Mouse (Mus musculus) Muller cell, postnatal 12 days (primary cell): Measurements from ENCODE around the gene Dock9.

Experiments used
- DNase-seq: peaks from one replicate; pipeline ENCODE4 v3.0.0-alpha.2; 2015; ENCODE audit errors: inconsistent ontology term

The Dock9 gene

GRCm38 (mm10) chr14:121620567-121620966, 177.1 kb downstream of the Dock9 start:
- no peak for DNase-seq

DNA sequence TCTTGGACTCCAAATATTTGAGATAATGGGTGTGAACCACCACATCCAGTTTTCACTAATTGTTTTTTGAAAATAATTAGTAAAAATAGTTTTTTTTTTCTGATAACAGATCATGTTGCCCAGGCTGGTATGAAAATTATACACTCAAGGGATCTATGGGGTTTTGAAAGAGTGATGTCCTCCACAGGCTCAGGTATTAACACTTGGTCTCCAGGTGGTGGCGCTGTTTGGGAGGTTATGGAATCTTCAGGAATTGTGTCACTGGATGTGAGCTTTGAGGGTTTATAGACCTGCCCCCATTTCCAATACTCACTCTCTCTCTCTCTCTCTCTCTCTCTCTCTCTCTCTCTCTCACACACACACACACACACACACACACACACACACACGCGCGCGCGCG, 177.5 kb downstream of the Dock9 start:
- no peak for DNase-seq

- no peak for DNase-seq
These were observed 179.8 kb downstream of the Dock9 start for GRCm38 (mm10) chr14:121617645-121618390.

- no peak for DNase-seq
These were observed 182.2 kb downstream of the Dock9 start for GRCm38 (mm10) chr14:121615431-121615830.

DNA sequence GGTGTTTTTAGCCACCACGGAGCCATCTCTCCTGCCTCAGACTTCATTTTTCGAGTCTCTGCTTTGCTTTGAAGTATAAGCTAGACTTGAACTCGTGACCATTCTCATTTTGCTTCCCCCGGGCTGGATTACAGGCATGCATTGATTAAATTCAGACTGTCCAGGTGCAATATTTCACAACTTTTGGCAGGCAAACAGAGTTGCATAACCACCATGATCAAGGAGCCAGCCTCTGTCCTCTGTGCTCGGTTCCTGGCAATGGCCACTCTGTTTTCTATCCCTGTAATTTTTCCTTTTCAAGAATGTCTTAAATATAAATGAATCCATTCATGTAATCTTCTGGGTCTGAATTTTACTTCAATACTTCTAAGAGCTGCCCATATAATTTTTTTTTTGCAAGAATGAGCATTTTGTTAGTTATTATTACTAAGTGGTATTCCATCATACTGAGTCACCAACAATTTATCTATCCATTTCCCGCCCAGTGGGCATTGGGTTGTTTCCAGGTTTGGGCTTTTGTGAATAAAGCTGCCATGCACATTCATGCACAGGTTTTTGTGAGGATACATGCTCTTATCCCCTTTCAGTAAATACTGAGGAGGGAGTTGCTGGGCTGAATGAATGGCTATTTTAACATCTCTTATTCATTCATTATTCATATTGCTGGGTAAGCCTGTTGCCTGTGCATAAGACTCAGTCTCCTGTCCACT, 183.0 kb downstream of the Dock9 start:
- DNase-seq = peak; percentile 90

DNA sequence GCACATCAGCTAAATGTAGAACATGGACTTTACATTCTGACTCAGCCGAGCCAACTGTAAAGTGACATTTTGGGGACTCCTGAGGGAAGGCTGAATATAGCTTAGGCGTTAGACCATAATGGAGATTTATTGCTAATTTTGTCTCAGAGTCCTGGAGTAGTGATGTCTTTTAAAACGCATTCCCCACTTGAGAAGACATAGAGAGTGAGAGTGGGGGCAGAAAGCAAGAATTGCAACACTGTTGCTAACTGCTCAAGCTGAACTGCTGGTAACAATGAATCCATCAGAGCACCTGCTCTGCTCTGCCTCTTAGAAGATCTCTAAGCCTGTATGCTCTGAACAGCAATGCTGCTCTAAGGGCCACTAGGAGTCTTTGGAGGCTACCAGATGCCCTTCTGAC, 184.1 kb downstream of the Dock9 start:
- DNase-seq = no peak

DNA sequence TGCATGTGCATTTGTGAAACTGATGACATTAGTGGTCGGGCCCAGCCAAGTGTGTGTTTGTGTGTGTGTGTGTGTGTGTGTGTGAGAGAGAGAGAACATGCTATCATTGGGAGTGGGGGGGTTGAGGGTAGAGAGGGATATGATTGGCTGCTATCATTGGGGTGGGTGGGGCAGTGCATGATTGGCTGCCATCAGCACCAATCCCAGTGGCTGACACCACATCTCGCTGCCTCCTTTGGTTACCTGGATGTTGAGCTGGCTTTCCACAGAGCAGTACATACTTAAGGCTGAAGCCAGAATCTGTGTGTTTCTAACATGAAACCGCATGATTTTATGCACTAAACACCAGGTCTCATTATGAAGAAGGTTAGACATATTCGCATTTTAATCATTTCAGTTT, 184.7 kb downstream of the Dock9 start:
- DNase-seq = no peak

DNA sequence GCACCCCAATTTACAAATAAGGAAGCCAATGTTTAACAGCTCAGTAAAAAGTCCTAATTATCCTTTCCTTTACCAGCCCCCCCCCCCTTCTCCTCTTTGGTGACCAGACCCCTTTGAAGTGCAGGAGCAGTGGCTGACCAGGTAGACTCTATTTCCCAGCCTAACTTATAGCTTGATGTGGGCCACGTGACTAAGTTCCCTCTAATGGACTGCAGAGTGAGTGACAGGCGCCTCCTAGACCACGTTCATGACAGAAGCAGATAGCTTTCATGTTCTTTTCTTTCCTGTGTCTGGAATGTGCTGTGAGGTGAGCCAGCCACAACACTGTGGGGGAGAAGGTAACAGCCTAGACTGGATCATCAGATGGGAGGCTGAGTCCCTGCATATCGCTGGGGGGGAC, 186.1 kb downstream of the Dock9 start:
- DNase-seq = no peak

GRCm38 (mm10) chr14:121611098-121611497, 186.5 kb downstream of the Dock9 start:
- DNase-seq = peak; percentile 76

GRCm38 (mm10) chr14:121608522-121608921, 189.1 kb downstream of the Dock9 start:
- DNase-seq = no peak

- no peak for DNase-seq
These were observed 191.2 kb downstream of the Dock9 start for GRCm38 (mm10) chr14:121606433-121606832.

GRCm38 (mm10) chr14:121605260-121605659, 192.4 kb downstream of the Dock9 start:
- no peak for DNase-seq

DNA sequence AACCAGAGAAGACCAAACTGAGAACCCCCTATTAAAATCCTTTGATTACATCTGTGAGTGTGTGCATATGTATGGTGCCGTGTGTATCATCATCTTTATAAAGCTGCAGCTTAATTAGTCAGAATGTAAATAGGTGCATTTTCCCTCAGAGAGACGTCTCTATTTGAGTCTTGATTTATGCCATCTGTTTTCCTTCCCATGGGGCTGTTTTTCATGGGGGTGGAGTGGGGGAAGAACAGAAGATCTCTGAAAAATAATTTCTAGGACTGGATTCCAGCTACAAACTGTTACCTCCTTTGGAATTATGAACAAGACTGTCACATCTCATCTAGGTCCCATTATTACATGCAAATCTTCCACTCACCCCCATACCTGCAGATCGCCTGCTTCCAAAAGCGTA, 193.1 kb downstream of the Dock9 start:
- DNase-seq = no peak

DNA sequence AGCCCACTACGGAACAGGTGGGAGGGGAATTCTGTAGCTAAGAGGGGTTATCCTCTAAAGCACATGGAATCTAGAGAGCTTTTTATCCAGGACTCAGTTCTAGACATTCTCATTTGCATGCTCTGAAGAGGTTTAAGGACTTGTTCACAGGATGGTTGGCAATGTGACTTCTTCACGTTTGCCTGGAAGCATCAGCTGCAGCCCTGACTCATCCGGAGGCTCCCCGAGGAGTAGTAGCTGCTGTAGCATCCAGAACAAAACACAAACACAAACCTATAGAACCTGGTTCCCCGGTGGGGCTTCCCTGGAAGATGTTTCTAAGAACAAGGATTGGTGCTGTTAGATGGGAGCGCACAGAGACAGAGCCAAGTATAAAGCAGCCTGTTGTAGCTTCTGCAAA, 195.0 kb downstream of the Dock9 start:
- no peak for DNase-seq

DNA sequence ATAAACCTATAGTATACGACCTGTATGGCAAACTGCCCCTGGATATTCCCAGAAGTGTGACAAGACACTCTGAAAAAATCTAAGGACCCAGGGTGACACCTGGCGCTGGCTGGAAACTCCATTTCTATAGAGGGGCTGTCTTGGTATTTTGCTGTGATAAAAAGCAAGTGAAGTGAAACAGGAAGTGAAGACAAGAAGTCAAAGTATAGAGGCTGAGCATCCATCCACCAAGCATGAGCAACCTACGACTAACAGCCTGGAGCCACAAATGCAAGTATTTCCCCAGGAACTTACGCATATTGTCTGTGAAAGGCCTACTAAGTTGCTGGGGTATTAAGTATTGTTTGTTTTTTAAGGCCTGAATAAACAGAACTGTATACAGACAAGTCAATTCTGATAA, 197.1 kb downstream of the Dock9 start:
- DNase-seq = no peak

DNA sequence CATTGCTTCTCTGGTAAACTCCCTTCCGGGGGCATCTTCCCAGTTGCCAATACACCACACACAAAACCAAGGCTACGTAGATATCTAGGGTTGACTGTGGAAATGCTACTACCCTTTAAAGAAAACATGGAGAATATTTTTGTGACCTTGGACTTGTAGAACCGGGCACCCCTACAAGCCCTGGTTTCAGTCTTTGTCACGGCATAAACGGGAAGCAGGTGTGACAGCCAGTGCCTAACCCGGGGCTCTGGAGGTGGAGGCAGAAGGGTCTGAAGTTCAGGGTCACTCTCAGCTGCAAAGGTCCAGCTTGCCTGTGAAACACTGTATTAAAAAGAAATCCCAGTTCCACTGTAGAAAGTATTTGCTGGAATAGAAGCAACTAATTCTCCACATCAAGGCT, 200.6 kb downstream of the Dock9 start:
- DNase-seq = no peak

GRCm38 (mm10) chr14:121596631-121597030, 201.0 kb downstream of the Dock9 start:
- DNase-seq = peak; percentile 78

- no peak for DNase-seq
These were observed 203.0 kb downstream of the Dock9 start for GRCm38 (mm10) chr14:121594684-121595083.

DNA sequence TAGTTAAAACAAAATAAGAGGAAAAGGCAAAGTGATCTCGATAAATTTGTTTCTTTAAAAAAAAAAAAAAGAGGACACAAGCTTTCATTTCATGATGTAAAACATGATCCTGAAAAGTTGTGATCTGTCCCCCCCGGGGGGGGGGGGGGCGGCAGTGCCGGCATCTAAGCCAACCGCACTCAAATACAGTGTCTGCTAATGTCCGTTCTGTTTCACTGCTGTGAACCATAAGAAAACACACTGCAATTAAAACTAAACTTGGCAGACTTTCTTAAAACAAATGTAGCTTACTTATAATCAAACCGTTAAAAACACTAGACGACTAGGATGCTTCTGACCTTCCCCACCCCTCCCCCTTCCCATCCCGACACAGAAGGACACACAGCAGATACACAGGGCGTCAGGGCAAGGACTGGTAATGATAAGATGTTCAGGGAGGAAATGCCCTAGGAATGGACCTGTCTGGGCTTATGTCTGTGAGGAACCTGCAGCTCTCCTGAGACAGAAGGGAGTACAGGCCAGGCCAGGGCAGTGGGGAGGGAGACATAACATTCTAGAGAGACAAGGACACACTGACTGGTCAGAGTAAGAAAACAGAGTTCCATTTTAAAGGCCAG, 204.2 kb downstream of the Dock9 start:
- DNase-seq = no peak

DNA sequence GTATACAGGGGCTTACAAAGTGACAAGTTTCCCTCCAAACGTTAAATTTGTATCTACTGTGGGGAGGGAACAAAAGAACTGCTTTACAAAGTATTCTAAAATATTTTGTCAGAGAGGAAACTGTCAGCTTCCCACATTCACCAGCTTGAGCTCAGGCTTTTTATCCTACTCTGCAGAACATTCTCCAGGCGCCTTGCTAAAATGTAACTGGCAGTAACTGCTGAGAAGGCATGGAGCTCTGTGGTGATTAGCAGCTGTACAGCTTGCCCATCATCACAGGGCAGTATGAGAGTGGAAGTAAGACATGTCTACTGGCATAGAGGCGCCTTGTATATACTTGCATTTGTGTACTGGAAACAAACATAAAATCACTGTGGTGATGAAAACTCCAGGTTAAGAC, 204.7 kb downstream of the Dock9 start:
- DNase-seq = peak; percentile 30

DNA sequence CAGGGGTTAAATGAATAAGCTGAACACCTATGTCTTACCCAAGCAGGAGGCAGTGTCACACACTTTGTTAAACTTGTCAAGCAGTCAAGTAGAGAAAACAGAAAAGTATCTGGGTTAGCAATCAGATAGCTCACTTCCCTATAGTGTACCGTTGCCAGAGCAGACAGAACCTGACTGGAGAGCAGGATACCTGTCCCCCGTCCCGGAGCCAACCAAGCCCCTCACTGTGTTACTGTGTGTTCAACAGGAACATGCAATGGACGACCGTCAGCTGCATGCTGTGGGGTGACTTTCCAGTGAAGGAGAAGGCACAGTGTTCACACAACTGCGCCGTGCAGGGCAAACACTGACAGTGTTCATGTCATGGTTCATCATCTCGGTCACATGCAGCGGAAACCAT, 205.3 kb downstream of the Dock9 start:
- DNase-seq = no peak

DNA sequence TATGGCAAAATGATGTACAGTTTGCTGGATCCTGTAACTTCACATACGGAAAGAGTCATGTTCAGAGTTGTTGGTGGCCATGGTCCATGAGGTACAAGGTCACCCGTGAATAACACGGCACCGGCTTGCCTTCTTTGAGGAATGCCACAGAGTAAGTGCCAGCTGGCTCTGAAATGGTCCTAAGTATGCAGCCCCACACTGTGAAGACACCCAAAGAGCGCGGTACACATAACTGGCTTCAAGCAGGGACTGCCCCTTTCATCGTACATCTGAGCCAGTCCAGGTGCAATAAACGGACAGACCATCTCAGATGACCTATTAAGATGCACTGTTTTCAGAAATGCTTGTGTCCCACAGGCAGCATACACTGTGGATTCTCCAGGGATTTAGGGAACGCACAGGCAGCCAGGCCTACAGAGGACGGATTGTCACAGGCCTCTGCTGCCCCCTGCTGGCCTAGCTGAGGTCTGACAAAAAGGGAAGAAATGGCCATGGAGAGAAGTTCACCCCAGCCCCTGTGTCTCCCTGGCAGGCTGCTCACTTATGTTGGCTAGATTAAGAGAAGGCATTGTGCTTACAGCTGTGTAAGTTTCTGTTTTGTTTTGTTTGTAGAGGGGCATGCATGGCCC, 208.4 kb downstream of the Dock9 start:
- DNase-seq = peak; percentile 79
